Mouse (Mus musculus): ENCODE measurements around the gene Slc23a2. TPM values are rescaled to one million over a fixed set of nuclear protein-coding genes. Genes with fewer than 3 reads are reported as not detected.

Gene Slc23a2
- polyA plus RNA-seq, 2 experiments = 1.6 to 2.3 TPM

DNA sequence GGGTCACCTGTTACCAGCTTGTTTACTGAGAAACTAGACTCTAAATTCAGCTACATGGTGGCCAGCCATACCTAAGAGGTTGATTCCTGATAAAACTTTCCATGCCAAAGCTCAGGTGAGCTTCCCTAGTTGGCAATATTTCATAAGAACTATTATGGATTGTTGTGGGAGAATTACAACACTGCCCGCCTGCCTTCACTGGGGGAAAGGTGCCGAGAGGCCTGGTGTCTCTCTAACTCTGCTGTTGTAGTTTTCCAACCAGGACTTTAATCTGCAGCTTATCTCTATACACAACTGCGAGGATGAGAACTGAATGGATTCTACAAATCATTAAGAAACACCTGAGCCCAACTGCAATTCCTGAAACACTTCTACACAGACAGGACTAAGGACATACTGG is 52.2 kb downstream of the Slc23a2 start:
- Histone ChIP-seq H3K4me3 (ENCODE audit: insufficient read depth in 1 of 2, low read depth in 2 of 2, low read length in 2 of 2) (no peak overlapping the region), H3K4me1 (replicated peaks; ENCODE audit: control insufficient read depth in 2 of 2, insufficient read depth in 2 of 2, low read length in 1 of 2) (peaks cover 0 to 9% of the 10 kb centered on the region in 2 experiments; a peak in 2 of 4 replicates), H3K27me3 (ENCODE audit: control insufficient read depth, insufficient read depth, low read length) (no peaks in the 10 kb centered on the region), H3K9ac (replicated peaks) (no peak overlapping the region), H3K9me3 (ENCODE audit: control insufficient read depth, low read length) (no peaks in the 10 kb centered on the region), H3K4me2 (ENCODE audit: low read depth) (no peak overlapping the region), H3K27ac (no peak overlapping the region), H3K36me3 (replicated peaks; ENCODE audit: control insufficient read depth, insufficient read depth, low read depth) (no peaks in the 10 kb centered on the region)
- TF ChIP-seq EP300 (IDR thresholded peaks at IDR 0.05; ENCODE audit: low read depth) (no peak), CTCF (IDR thresholded peaks at IDR 0.05; ENCODE audit: low read depth) (no peak)
- no peak for DNase-seq (ENCODE audit: low read depth in 3 of 3, low spot score in 3 of 3)
- no peak for ATAC-seq (ENCODE audit: insufficient read depth)
- WGBS (ENCODE audit: insufficient replicate concordance) = 69% methylated on average over 3 of the region's 3 CpGs

- peaks cover 0 to 9% of the 10 kb centered on the region in 2 experiments; a peak in 2 of 4 replicates for H3K4me1 ChIP-seq (replicated peaks; ENCODE audit: control insufficient read depth in 2 of 2, insufficient read depth in 2 of 2, low read length in 1 of 2)
- H3K4me3 ChIP-seq (ENCODE audit: insufficient read depth in 1 of 2, low read depth in 2 of 2, low read length in 2 of 2) = no peak overlapping the region
- no peak for ATAC-seq (ENCODE audit: insufficient read depth)
- H3K27me3 ChIP-seq (ENCODE audit: control insufficient read depth, insufficient read depth, low read length) = no peaks in the 10 kb centered on the region
- no peak for DNase-seq (ENCODE audit: low read depth in 3 of 3, low spot score in 3 of 3)
- H3K9me3 ChIP-seq (ENCODE audit: control insufficient read depth, low read length) = no peaks in the 10 kb centered on the region
- H3K27ac ChIP-seq = no peak overlapping the region
- no peak overlapping the region for H3K4me2 ChIP-seq (ENCODE audit: low read depth)
- WGBS (ENCODE audit: insufficient replicate concordance) = 50% methylated on average over 4 of the region's 4 CpGs
- no peak overlapping the region for H3K9ac ChIP-seq (replicated peaks)
- no peak for TF ChIP-seq EP300 (IDR thresholded peaks at IDR 0.05; ENCODE audit: low read depth)
- no peak for TF ChIP-seq CTCF (IDR thresholded peaks at IDR 0.05; ENCODE audit: low read depth)
- H3K36me3 ChIP-seq (replicated peaks; ENCODE audit: control insufficient read depth, insufficient read depth, low read depth) = no peaks in the 10 kb centered on the region
Measured at GRCm38 (mm10) chr2:132091749-132092148, 53.2 kb downstream of the Slc23a2 start.

DNA sequence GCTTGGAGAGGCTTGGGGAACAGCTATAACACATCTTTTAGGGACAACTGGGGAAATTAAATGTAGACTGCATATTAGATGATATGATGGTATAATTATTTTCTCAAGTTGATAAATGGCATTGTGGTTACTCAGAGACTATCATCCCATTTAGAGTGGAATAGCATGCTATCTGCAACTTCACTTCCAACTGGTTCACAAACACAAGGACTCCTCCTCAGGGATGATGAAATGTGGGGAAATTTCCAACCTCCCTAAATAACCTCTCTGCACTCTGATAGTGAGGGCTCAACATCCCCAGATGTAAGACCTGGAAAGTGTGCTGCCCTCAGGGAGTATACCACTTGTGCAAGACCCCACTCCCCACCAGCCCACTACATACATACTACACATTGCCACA is 60.1 kb downstream of the Slc23a2 start:
- H3K4me3 ChIP-seq (ENCODE audit: insufficient read depth in 1 of 2, low read depth in 2 of 2, low read length in 2 of 2) = no peak overlapping the region
- ATAC-seq (ENCODE audit: insufficient read depth) = no peak
- no peak overlapping the region for H3K4me2 ChIP-seq (ENCODE audit: low read depth)
- no peaks in the 10 kb centered on the region for H3K36me3 ChIP-seq (replicated peaks; ENCODE audit: control insufficient read depth, insufficient read depth, low read depth)
- no peak overlapping the region for H3K9ac ChIP-seq (replicated peaks)
- no peak for DNase-seq (ENCODE audit: low read depth in 3 of 3, low spot score in 3 of 3)
- H3K9me3 ChIP-seq (ENCODE audit: control insufficient read depth, low read length) = no peaks in the 10 kb centered on the region
- TF ChIP-seq EP300 (IDR thresholded peaks at IDR 0.05; ENCODE audit: low read depth) = no peak
- TF ChIP-seq CTCF (IDR thresholded peaks at IDR 0.05; ENCODE audit: low read depth) = no peak
- no peak overlapping the region for H3K27ac ChIP-seq
- H3K27me3 ChIP-seq (ENCODE audit: control insufficient read depth, insufficient read depth, low read length) = no peaks in the 10 kb centered on the region
- H3K4me1 ChIP-seq (replicated peaks; ENCODE audit: control insufficient read depth in 2 of 2, insufficient read depth in 2 of 2, low read length in 1 of 2) = no peaks in the 10 kb centered on the region

GRCm38 (mm10) chr2:132084396-132084795 is 60.5 kb downstream of the Slc23a2 start:
- H3K27ac ChIP-seq = no peak overlapping the region
- H3K4me3 ChIP-seq (ENCODE audit: insufficient read depth in 1 of 2, low read depth in 2 of 2, low read length in 2 of 2) = no peak overlapping the region
- ATAC-seq (ENCODE audit: insufficient read depth) = no peak
- H3K4me1 ChIP-seq (replicated peaks; ENCODE audit: control insufficient read depth in 2 of 2, insufficient read depth in 2 of 2, low read length in 1 of 2) = no peaks in the 10 kb centered on the region
- no peak overlapping the region for H3K4me2 ChIP-seq (ENCODE audit: low read depth)
- H3K9me3 ChIP-seq (ENCODE audit: control insufficient read depth, low read length) = no peaks in the 10 kb centered on the region
- no peaks in the 10 kb centered on the region for H3K27me3 ChIP-seq (ENCODE audit: control insufficient read depth, insufficient read depth, low read length)
- DNase-seq (ENCODE audit: low read depth in 3 of 3, low spot score in 3 of 3) = no peak
- WGBS (ENCODE audit: insufficient replicate concordance) = 69% methylated on average over 5 of the region's 5 CpGs
- H3K36me3 ChIP-seq (replicated peaks; ENCODE audit: control insufficient read depth, insufficient read depth, low read depth) = no peaks in the 10 kb centered on the region
- no peak overlapping the region for H3K9ac ChIP-seq (replicated peaks)
- no peak for TF ChIP-seq EP300 (IDR thresholded peaks at IDR 0.05; ENCODE audit: low read depth)
- no peak for TF ChIP-seq CTCF (IDR thresholded peaks at IDR 0.05; ENCODE audit: low read depth)

- no peak overlapping the region for H3K4me3 ChIP-seq (ENCODE audit: insufficient read depth in 1 of 2, low read depth in 2 of 2, low read length in 2 of 2)
- H3K9me3 ChIP-seq (ENCODE audit: control insufficient read depth, low read length) = no peaks in the 10 kb centered on the region
- no peak for DNase-seq (ENCODE audit: low read depth in 3 of 3, low spot score in 3 of 3)
- H3K4me2 ChIP-seq (ENCODE audit: low read depth) = no peak overlapping the region
- no peak overlapping the region for H3K27ac ChIP-seq
- H3K4me1 ChIP-seq (replicated peaks; ENCODE audit: control insufficient read depth in 2 of 2, insufficient read depth in 2 of 2, low read length in 1 of 2) = no peaks in the 10 kb centered on the region
- ATAC-seq (ENCODE audit: insufficient read depth) = no peak
- 73% methylated on average over 5 of the region's 5 CpGs for WGBS (ENCODE audit: insufficient replicate concordance)
- H3K27me3 ChIP-seq (ENCODE audit: control insufficient read depth, insufficient read depth, low read length) = no peaks in the 10 kb centered on the region
- no peak overlapping the region for H3K9ac ChIP-seq (replicated peaks)
- TF ChIP-seq CTCF (IDR thresholded peaks at IDR 0.05; ENCODE audit: low read depth) (no peak), EP300 (IDR thresholded peaks at IDR 0.05; ENCODE audit: low read depth) (no peak)
- H3K36me3 ChIP-seq (replicated peaks; ENCODE audit: control insufficient read depth, insufficient read depth, low read depth) = no peaks in the 10 kb centered on the region
Measured at GRCm38 (mm10) chr2:132079139-132079538, 65.8 kb downstream of the Slc23a2 start.

All from liver, embryonic 14.5 days (tissue).